Mouse (Mus musculus): ENCODE data around the gene Gpr119. TPM values are rescaled to one million over a fixed set of nuclear protein-coding genes. Genes with fewer than 3 reads are reported as not detected.

Gene Gpr119
- total and polyA plus RNA-seq, 3 experiments, result not detected

DNA sequence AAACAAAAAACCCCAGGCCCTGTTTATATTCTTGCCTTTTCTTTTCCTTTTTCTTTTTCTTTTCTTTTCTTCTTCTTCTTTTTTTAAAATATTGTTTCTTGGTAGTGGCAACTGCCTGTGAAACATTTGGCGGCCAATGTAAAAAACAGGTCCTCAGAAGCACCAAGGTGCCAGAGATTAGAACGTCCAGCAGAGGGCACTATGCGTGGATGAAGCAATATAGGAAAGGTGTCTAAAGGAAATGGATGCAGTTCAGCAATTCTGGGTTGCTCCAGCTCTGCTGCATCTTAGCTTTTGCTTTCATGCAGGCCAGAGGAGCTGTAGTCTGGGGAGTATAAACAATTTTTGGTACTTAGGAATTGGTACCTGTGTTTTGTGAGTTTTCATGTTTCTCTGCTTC, 9.2 kb upstream of the Gpr119 start:
- no peaks in the 10 kb centered on the region for H3K9me3 ChIP-seq (replicated peaks; ENCODE audit: low read length)
- H3K79me2 ChIP-seq (replicated peaks; ENCODE audit: control insufficient read depth, extremely low read depth, insufficient read depth, poor library complexity, severe bottlenecking), result no peaks in the 10 kb centered on the region
- H3K9ac ChIP-seq (ENCODE audit: insufficient read depth, low read depth), result no peak overlapping the region
- H3K4me2 ChIP-seq (ENCODE audit: insufficient read depth, low read depth, poor library complexity, severe bottlenecking), result no peak overlapping the region
- H3K4me3 ChIP-seq (replicated peaks in 1 of 3; ENCODE audit: low read depth in 2 of 3, low read length in 2 of 3, poor library complexity in 1 of 3), result no peak overlapping the region
- in situ Hi-C loops (cut with MboI; ENCODE audit: low pct_ligation_motif_present, low pct_unique_long_range_greater_than_20kb, low sequenced_read_pairs) (loop anchor here (25.0 kb wide), 1 partner anchor 629 kb away; no protein-coding TSS in a partner anchor), dilution Hi-C loops (cut with MboI; ENCODE audit: extremely low pct_ligation_motif_present, extremely low pct_unique_long_range_greater_than_20kb, low sequenced_read_pairs) (no loop called here)
- H3K36me3 ChIP-seq (replicated peaks in 1 of 2; ENCODE audit: control insufficient read depth in 1 of 2, insufficient read depth in 1 of 2, low read length in 1 of 2), result no peaks in the 10 kb centered on the region
- peak; percentile 61 for DNase-seq (ENCODE audit: extremely low read depth)
- TF ChIP-seq JUND (conservative IDR thresholded peaks at IDR 0.05; ENCODE audit: low read depth, low read length) (no peak), CTCF (conservative IDR thresholded peaks at IDR 0.05 in 1 of 2, IDR thresholded peaks at IDR 0.05 in 1 of 2; ENCODE audit: low read depth in 2 of 2, low read length in 2 of 2) (peak; percentile 29 to 67; a peak in 2 of 4 replicates), SMC3 (IDR thresholded peaks at IDR 0.05; ENCODE audit: low read depth, low read length) (peak; percentile 40), CHD2 (IDR thresholded peaks at IDR 0.05; ENCODE audit: low read length) (no peak), BHLHE40 (IDR thresholded peaks at IDR 0.05; ENCODE audit: low read depth, low read length) (no peak), PAX5 (IDR thresholded peaks at IDR 0.05; ENCODE audit: low read length) (no peak), RAD21 (IDR thresholded peaks at IDR 0.05; ENCODE audit: low read depth, low read length) (peak; percentile 17)
- H3K27ac ChIP-seq (ENCODE audit: insufficient read depth, low read depth), result no peak overlapping the region
- no peaks in the 10 kb centered on the region for H3K27me3 ChIP-seq (replicated peaks)
- H3K4me1 ChIP-seq (ENCODE audit: control insufficient read depth in 1 of 2, insufficient read depth in 2 of 2), result no peaks in the 10 kb centered on the region

DNA sequence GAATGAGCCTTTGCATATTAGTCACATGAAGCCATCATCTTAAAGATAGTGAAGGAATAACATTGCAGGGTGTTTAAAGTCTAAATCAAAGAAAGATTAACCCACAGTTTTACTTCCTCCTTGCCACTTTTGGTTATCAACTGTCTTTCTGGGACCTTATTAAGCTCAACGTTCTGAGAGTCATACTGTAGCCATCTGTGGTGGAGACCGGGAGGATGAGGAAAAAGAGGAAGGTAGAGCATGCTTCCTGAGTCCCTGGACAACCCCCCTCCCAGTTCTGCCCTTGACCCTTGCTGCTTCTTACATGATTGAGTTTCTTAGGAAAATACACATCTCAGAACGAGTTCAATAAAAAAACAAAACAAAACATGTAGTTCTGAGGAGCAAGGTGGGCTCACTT, 2.6 kb downstream of the Gpr119 start:
- Histone ChIP-seq H3K27me3 (replicated peaks) (no peaks in the 10 kb centered on the region), H3K9ac (ENCODE audit: insufficient read depth, low read depth) (no peak overlapping the region), H3K4me1 (ENCODE audit: control insufficient read depth in 1 of 2, insufficient read depth in 2 of 2) (peaks cover 0 to 2% of the 10 kb centered on the region in 2 experiments; a peak in 1 of 4 replicates), H3K4me2 (ENCODE audit: insufficient read depth, low read depth, poor library complexity, severe bottlenecking) (no peak overlapping the region), H3K27ac (ENCODE audit: insufficient read depth, low read depth) (no peak overlapping the region), H3K4me3 (replicated peaks in 1 of 3; ENCODE audit: low read depth in 2 of 3, low read length in 2 of 3, poor library complexity in 1 of 3) (no peak overlapping the region), H3K9me3 (replicated peaks; ENCODE audit: low read length) (no peaks in the 10 kb centered on the region), H3K36me3 (replicated peaks in 1 of 2; ENCODE audit: control insufficient read depth in 1 of 2, insufficient read depth in 1 of 2, low read length in 1 of 2) (no peaks in the 10 kb centered on the region), H3K79me2 (replicated peaks; ENCODE audit: control insufficient read depth, extremely low read depth, insufficient read depth, poor library complexity, severe bottlenecking) (no peaks in the 10 kb centered on the region)
- no peak for TF ChIP-seq JUN (IDR thresholded peaks at IDR 0.05; ENCODE audit: insufficient read depth, low read depth, low read length)
- TF ChIP-seq KAT2A (IDR thresholded peaks at IDR 0.05; ENCODE audit: insufficient replicate concordance, low read length), result no peak
- no peak for TF ChIP-seq PAX5 (IDR thresholded peaks at IDR 0.05; ENCODE audit: low read length)
- TF ChIP-seq SIN3A (IDR thresholded peaks at IDR 0.05; ENCODE audit: low read length), result no peak
- TF ChIP-seq E2F4 (IDR thresholded peaks at IDR 0.05; ENCODE audit: insufficient replicate concordance, low read depth, low read length), result no peak
- TF ChIP-seq HCFC1 (IDR thresholded peaks at IDR 0.05; ENCODE audit: low read depth, low read length), result no peak
- no peak for TF ChIP-seq RAD21 (IDR thresholded peaks at IDR 0.05; ENCODE audit: low read depth, low read length)
- TF ChIP-seq EP300 (IDR thresholded peaks at IDR 0.05; ENCODE audit: low read length), result no peak
- TF ChIP-seq IRF4 (IDR thresholded peaks at IDR 0.05; ENCODE audit: low read depth, low read length), result no peak
- no peak for TF ChIP-seq ZKSCAN1 (IDR thresholded peaks at IDR 0.05; ENCODE audit: borderline replicate concordance, low read depth, low read length)
- TF ChIP-seq MAFK (IDR thresholded peaks at IDR 0.05; ENCODE audit: insufficient replicate concordance, low read length), result no peak
- no peak for TF ChIP-seq POLR2A (IDR thresholded peaks at IDR 0.05; ENCODE audit: low read depth, low read length)
- TF ChIP-seq NRF1 (IDR thresholded peaks at IDR 0.05; ENCODE audit: low read depth, low read length), result no peak
- TF ChIP-seq ZMIZ1 (IDR thresholded peaks at IDR 0.05; ENCODE audit: low read depth, low read length), result no peak
- DNase-seq (ENCODE audit: extremely low read depth), result no peak
- dilution Hi-C loops (cut with MboI; ENCODE audit: extremely low pct_ligation_motif_present, extremely low pct_unique_long_range_greater_than_20kb, low sequenced_read_pairs) (no loop called here), in situ Hi-C loops (cut with MboI; ENCODE audit: low pct_ligation_motif_present, low pct_unique_long_range_greater_than_20kb, low sequenced_read_pairs) (no loop called here)
